Comparison of ENCODE assay signal across 8 mouse cellular contexts in the genomic region with DNA sequence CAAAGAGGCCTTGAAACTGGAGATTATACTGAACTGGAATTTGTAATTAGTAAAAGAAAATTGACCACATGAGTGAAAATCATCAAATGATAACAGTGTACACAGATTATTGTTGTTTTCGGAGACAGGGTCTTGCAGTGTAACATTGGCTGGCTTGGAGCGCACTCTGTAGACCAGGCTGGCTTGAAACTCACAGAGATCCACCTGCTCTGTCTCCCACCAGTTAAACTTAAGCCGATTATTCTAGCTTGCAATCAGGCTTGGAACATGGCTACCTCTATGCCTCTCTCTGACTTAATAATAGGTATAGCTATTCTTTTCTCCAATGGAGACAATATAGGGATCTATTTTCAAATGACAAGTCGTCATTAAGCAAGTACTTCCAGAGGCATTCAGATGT. TPM values are rescaled to one million over a fixed set of nuclear protein-coding genes. Genes with fewer than 3 reads are reported as not detected.
DNase-seq lines count a peak whose midpoint lies in the region; ATAC-seq and TF ChIP-seq lines count a peak whose summit lies in the region.
"Had no signal": no experiment of that assay in that cellular context is flagged by ENCODE, and none has a peak within 500 bp of the region (broad histone marks: within the 10 kb centered on the region; RNA-seq: fewer than 3 reads in every experiment).

No protein-coding gene starts in this region.

- H3K4me3 ChIP-seq in kidney, postnatal 0 days (replicated peaks; ENCODE audit: low read depth, low read length): no peak overlapping the region
- H3K4me3 ChIP-seq in embryonic facial prominence, embryonic 12.5 days: no peak overlapping the region
- 0 out of 2 replicates have a peak overlapping the region, but pooled peaks have one; percentile 83 for H3K4me3 ChIP-seq in hindbrain, embryonic 13.5 days
- H3K4me3 ChIP-seq in midbrain, embryonic 15.5 days: 0 out of 2 replicates have a peak overlapping the region, but pooled peaks have one; percentile 98
- no peak overlapping the region for H3K4me3 ChIP-seq in layer of hippocampus, adult 2 months

- no peak overlapping the region for H3K9ac ChIP-seq in kidney, postnatal 0 days (ENCODE audit: low read depth, low read length)
- no peak overlapping the region for H3K9ac ChIP-seq in embryonic facial prominence, embryonic 12.5 days
- no peak overlapping the region; the same call in 1 of the 2 replicates for H3K9ac ChIP-seq in hindbrain, embryonic 13.5 days
- no peak overlapping the region for H3K9ac ChIP-seq in midbrain, embryonic 15.5 days

- no peaks in the 10 kb centered on the region for H3K9me3 ChIP-seq in kidney, postnatal 0 days (replicated peaks; ENCODE audit: low read length)
- no peaks in the 10 kb centered on the region for H3K9me3 ChIP-seq in embryonic facial prominence, embryonic 12.5 days
- H3K9me3 ChIP-seq in hindbrain, embryonic 13.5 days: no peaks in the 10 kb centered on the region
- no peaks in the 10 kb centered on the region for H3K9me3 ChIP-seq in midbrain, embryonic 15.5 days

- H3K4me2 ChIP-seq in kidney, postnatal 0 days (ENCODE audit: low read length): peak overlapping the region; percentile 64; the same call in 1 of the 2 replicates
- peak overlapping the region; percentile 55; the same call in 1 of the 2 replicates for H3K4me2 ChIP-seq in embryonic facial prominence, embryonic 12.5 days (replicated peaks)
- peak overlapping the region; percentile 73 for H3K4me2 ChIP-seq in hindbrain, embryonic 13.5 days
- H3K4me2 ChIP-seq in midbrain, embryonic 15.5 days: peak overlapping the region; percentile 70

- peaks cover 8% of the 10 kb centered on the region; the same call in 1 of the 2 replicates for H3K4me1 ChIP-seq in kidney, postnatal 0 days (replicated peaks; ENCODE audit: insufficient read depth, low read length)
- H3K4me1 ChIP-seq in embryonic facial prominence, embryonic 12.5 days: peaks cover 18% of the 10 kb centered on the region; the same call in 1 of the 2 replicates
- H3K4me1 ChIP-seq in hindbrain, embryonic 13.5 days (replicated peaks): peaks cover 21% of the 10 kb centered on the region
- peaks cover 19% of the 10 kb centered on the region for H3K4me1 ChIP-seq in midbrain, embryonic 15.5 days

- H3K27ac ChIP-seq in kidney, postnatal 0 days: peak overlapping the region; percentile 60; the same call in 1 of the 2 replicates
- H3K27ac ChIP-seq in embryonic facial prominence, embryonic 12.5 days: no peak overlapping the region
- no peak overlapping the region for H3K27ac ChIP-seq in hindbrain, embryonic 13.5 days
- H3K27ac ChIP-seq in midbrain, embryonic 15.5 days: no peak overlapping the region
- no peak overlapping the region for H3K27ac ChIP-seq in layer of hippocampus, adult 2 months

- no peak for TF ChIP-seq CTCF in kidney, postnatal 0 days (IDR thresholded peaks at IDR 0.05; ENCODE audit: low read depth)
- TF ChIP-seq CTCF in layer of hippocampus, adult 2 months (conservative IDR thresholded peaks at IDR 0.05): no peak

- DNase-seq in kidney, postnatal 0 days (ENCODE audit: low spot score): no peak
- DNase-seq in kidney, postnatal 25 days: no peak
- DNase-seq in right cerebral cortex, postnatal 25 days: no peak
- no peak for DNase-seq in layer of hippocampus, adult 2 months (ENCODE audit: low spot score in 2 of 2)
- DNase-seq: thymus, postnatal 36 days had no signal

- peaks cover 2% of the 10 kb centered on the region for H3K36me3 ChIP-seq in kidney, postnatal 0 days (ENCODE audit: insufficient read depth, low read length)
- H3K36me3 ChIP-seq in embryonic facial prominence, embryonic 12.5 days: peaks cover 15% of the 10 kb centered on the region
- peaks cover 11% of the 10 kb centered on the region for H3K36me3 ChIP-seq in hindbrain, embryonic 13.5 days
- H3K36me3 ChIP-seq in midbrain, embryonic 15.5 days (replicated peaks): no peaks in the 10 kb centered on the region; the same call in 1 of the 2 replicates

- H3K27me3 ChIP-seq in kidney, postnatal 0 days (ENCODE audit: insufficient read depth, low read length): no peaks in the 10 kb centered on the region
- H3K27me3 ChIP-seq in embryonic facial prominence, embryonic 12.5 days: no peaks in the 10 kb centered on the region
- no peaks in the 10 kb centered on the region for H3K27me3 ChIP-seq in hindbrain, embryonic 13.5 days
- H3K27me3 ChIP-seq in midbrain, embryonic 15.5 days (replicated peaks): no peaks in the 10 kb centered on the region

- WGBS in kidney, postnatal 0 days: 81% methylated on average over 4 of the region's 4 CpGs
- WGBS in embryonic facial prominence, embryonic 12.5 days: 76% methylated on average over 4 of the region's 4 CpGs
- 85% methylated on average over 4 of the region's 4 CpGs for WGBS in hindbrain, embryonic 13.5 days
- 82% methylated on average over 4 of the region's 4 CpGs for WGBS in midbrain, embryonic 15.5 days

- no peak for ATAC-seq in kidney, postnatal 0 days (replicated peaks; ENCODE audit: low FRiP score, low read depth)
- ATAC-seq in embryonic facial prominence, embryonic 12.5 days (ENCODE audit: insufficient number of reproducible peaks, insufficient read depth, low FRiP score, low TSS enrichment): no peak
- ATAC-seq in hindbrain, embryonic 13.5 days (ENCODE audit: low FRiP score): no peak
- ATAC-seq in midbrain, embryonic 15.5 days (replicated peaks): no peak

RNA-seq across cellular contexts. Expression of gene Zfp568, which starts 1.4 kb away (rescaled TPM):
- polyA plus RNA-seq in kidney, postnatal 0 days (2015; fragmentation: Nextera tagmentation; extraction: Ambion mirVana): 6.4 TPM in 2 replicates
- polyA plus RNA-seq in embryonic facial prominence, embryonic 12.5 days (2016; fragmentation: Nextera tagmentation; extraction: Ambion mirVana): 20.4 and 23.2 TPM in 2 replicates
- polyA plus RNA-seq in hindbrain, embryonic 13.5 days (2015; fragmentation: Nextera tagmentation; extraction: Ambion mirVana): 5.5 and 8.0 TPM in 2 replicates
- polyA plus RNA-seq in midbrain, embryonic 15.5 days (2015; fragmentation: Nextera tagmentation; extraction: Ambion mirVana): 6.0 and 7.0 TPM in 2 replicates
- total RNA-seq in layer of hippocampus, adult 2 months (2021): 1 to 10 TPM; 3.1 to 3.6 TPM

RNA-seq across cellular contexts. Expression of gene Zfp74, which starts 28.5 kb away (rescaled TPM):
- polyA plus RNA-seq in kidney, postnatal 0 days (2015; fragmentation: Nextera tagmentation; extraction: Ambion mirVana): 5.6 and 6.7 TPM in 2 replicates
- polyA plus RNA-seq in embryonic facial prominence, embryonic 12.5 days (2016; fragmentation: Nextera tagmentation; extraction: Ambion mirVana): 17.2 and 18.0 TPM in 2 replicates
- 17.5 and 18.4 TPM in 2 replicates for polyA plus RNA-seq in hindbrain, embryonic 13.5 days (2015; fragmentation: Nextera tagmentation; extraction: Ambion mirVana)
- polyA plus RNA-seq in midbrain, embryonic 15.5 days (2015; fragmentation: Nextera tagmentation; extraction: Ambion mirVana): 23.4 and 24.2 TPM in 2 replicates
- 10 to 100 TPM; 17.0 to 17.5 TPM for total RNA-seq in layer of hippocampus, adult 2 months (2021)

Comparison
In these comparisons a context has a peak if more than half of its experiments do, and no peak if none do; other contexts are left out.
1. H3K4me3 ChIP-seq: peak in hindbrain, embryonic 13.5 days (single experiment) and midbrain, embryonic 15.5 days (single experiment); none in kidney, postnatal 0 days (single experiment), embryonic facial prominence, embryonic 12.5 days (single experiment) and layer of hippocampus, adult 2 months (single experiment).
2. Peak in every context shown above with its lines, with median percentiles within 50 percentile points of each other: H3K4me2 ChIP-seq.